Mouse (Mus musculus) lung, embryonic 14.5 days (tissue): ENCODE data around the gene Gphn. TPM values are rescaled to one million over a fixed set of nuclear protein-coding genes. Genes with fewer than 3 reads are reported as not detected.
"Not testable (repeated sequence)": the region's sequence is repeated elsewhere in the genome, so short reads cannot be mapped to it uniquely, and the experiment has no call there.

Experiments used
- ATAC-seq: fragments of 200-750 bp; cut with Nextera tagmentation; 2 replicates; pipeline ENCODE4 v1.8.0; 2017; ENCODE audit warnings: mild to moderate bottlenecking, moderate TSS enrichment, moderate library complexity; ENCODE audit not compliant: insufficient read depth
- DNase-seq: peaks from one replicate; pipeline ENCODE4 v3.0.0-alpha.2; 2015
- H3K27ac ChIP-seq: fragments of 300-500 bp; sonication (generic); 2 replicates; pipeline ENCODE4 v1.5.1; 2014; ENCODE audit warnings: low read depth, mild to moderate bottlenecking, moderate library complexity
- H3K27me3 ChIP-seq: fragments of 300-500 bp; sonication (generic); 2 replicates; pipeline ENCODE4 v1.6.1; 2014; ENCODE audit warnings: low read length, control low read depth; ENCODE audit not compliant: insufficient read depth
- H3K36me3 ChIP-seq: fragments of 300-500 bp; sonication (generic); 2 replicates; pipeline ENCODE4 v1.6.1; 2014; ENCODE audit warnings: control low read depth; ENCODE audit not compliant: insufficient read depth
- H3K4me1 ChIP-seq: fragments of 300-500 bp; sonication (generic); 2 replicates; pipeline ENCODE4 v1.6.1; 2014; ENCODE audit warnings: antibody characterized with exemption, control low read depth; ENCODE audit not compliant: insufficient read depth
- H3K4me2 ChIP-seq: fragments of 300-500 bp; sonication (generic); 2 replicates; pipeline ENCODE4 v1.6.1; 2014; ENCODE audit warnings: mild to moderate bottlenecking
- H3K4me3 ChIP-seq: fragments of 300-500 bp; sonication (generic); 2 replicates; pipeline ENCODE4 v1.5.1; 2014; ENCODE audit warnings: low read depth, low read length
- H3K9ac ChIP-seq: fragments of 300-500 bp; sonication (generic); 2 replicates; pipeline ENCODE4 v1.6.1; 2014
- H3K9me3 ChIP-seq: fragments of 300-500 bp; sonication (generic); 2 replicates; pipeline ENCODE4 v1.6.1; 2016; ENCODE audit warnings: low read depth, low read length, control low read depth
- CTCF ChIP-seq: IDR thresholded peaks from 2 replicates; pipeline ENCODE4 v1.5.1; 2016; ENCODE audit warnings: antibody characterized with exemption, low read depth
- WGBS: fragments of 180-500 bp; shearing (Covaris S2); extraction: QIAGEN DNeasy Blood & Tissue Kit; methylation state at CpG from one replicate; pipeline ENCODE4 v1.1.7; 2014; 5-methylcytosine and 5-hydroxymethylcytosine counted together
- polyA plus RNA-seq: library from polyadenylated mRNA; unstranded; fragments of >200 nt; fragmentation: Nextera tagmentation; extraction: Ambion mirVana; gene quantifications from 2 replicates; pipeline ENCODE4 v1.2.1, GENCODE M21; 2014

Gene Gphn
- polyA plus RNA-seq, 1 experiment from 2014 or later: 18.1 TPM

GRCm38 (mm10) chr12:78356472-78356871 lies 130.3 kb downstream of the Gphn start:
- Histone ChIP-seq H3K27ac (no peak overlapping the region), H3K4me3 (no peak overlapping the region), H3K9ac (no peak overlapping the region), H3K4me1 (no peaks in the 10 kb centered on the region), H3K9me3 (no peaks in the 10 kb centered on the region), H3K27me3 (no peaks in the 10 kb centered on the region), H3K4me2 (no peak overlapping the region), H3K36me3 (no peaks in the 10 kb centered on the region)
- 75% methylated on average over 2 of the region's 2 CpGs for WGBS
- ATAC-seq (no peak), DNase-seq (no peak)
- TF ChIP-seq CTCF: no peak

- DNase-seq (no peak), ATAC-seq (no peak)
- Histone ChIP-seq H3K27ac (no peak overlapping the region), H3K4me1 (no peaks in the 10 kb centered on the region), H3K27me3 (no peaks in the 10 kb centered on the region), H3K4me3 (no peak overlapping the region), H3K36me3 (no peaks in the 10 kb centered on the region), H3K9me3 (no peaks in the 10 kb centered on the region), H3K4me2 (no peak overlapping the region), H3K9ac (no peak overlapping the region)
- TF ChIP-seq CTCF: no peak
Measured at GRCm38 (mm10) chr12:78389267-78389666, 163.1 kb downstream of the Gphn start.

GRCm38 (mm10) chr12:78395297-78395696 lies 169.1 kb downstream of the Gphn start:
- Histone ChIP-seq H3K4me2 (no peak overlapping the region), H3K36me3 (no peaks in the 10 kb centered on the region), H3K4me3 (no peak overlapping the region), H3K9ac (no peak overlapping the region), H3K27me3 (no peaks in the 10 kb centered on the region), H3K27ac (no peak overlapping the region), H3K4me1 (no peaks in the 10 kb centered on the region), H3K9me3 (no peaks in the 10 kb centered on the region)
- 87% methylated on average over 1 of the region's 1 CpGs for WGBS
- TF ChIP-seq CTCF: no peak
- DNase-seq: no peak
- no peak for ATAC-seq

- H3K27me3 ChIP-seq, H3K9me3 ChIP-seq, H3K4me1 ChIP-seq, H3K4me3 ChIP-seq, DNase-seq, H3K36me3 ChIP-seq, H3K9ac ChIP-seq, H3K27ac ChIP-seq, H3K4me2 ChIP-seq, ATAC-seq: not testable (repeated sequence)
- WGBS: 59% methylated on average over 6 of the region's 7 CpGs
Measured at GRCm38 (mm10) chr12:78407518-78407917, 181.3 kb downstream of the Gphn start.

- ATAC-seq: no peak
- no peak overlapping the region for H3K9ac ChIP-seq
- no peaks in the 10 kb centered on the region for H3K4me1 ChIP-seq
- no peak overlapping the region for H3K4me2 ChIP-seq
- H3K27ac ChIP-seq: no peak overlapping the region
- 43% methylated on average over 1 of the region's 1 CpGs for WGBS
- no peak for DNase-seq
- H3K4me3 ChIP-seq: no peak overlapping the region
- TF ChIP-seq CTCF: no peak
- no peaks in the 10 kb centered on the region for H3K36me3 ChIP-seq
- H3K27me3 ChIP-seq: no peaks in the 10 kb centered on the region
- H3K9me3 ChIP-seq: no peaks in the 10 kb centered on the region
Measured at GRCm38 (mm10) chr12:78522176-78522575, 296.0 kb downstream of the Gphn start.

- Histone ChIP-seq H3K9ac (no peak overlapping the region), H3K27me3 (no peaks in the 10 kb centered on the region), H3K4me1 (no peaks in the 10 kb centered on the region), H3K4me3 (no peak overlapping the region), H3K27ac (no peak overlapping the region), H3K4me2 (no peak overlapping the region), H3K36me3 (no peaks in the 10 kb centered on the region), H3K9me3 (no peaks in the 10 kb centered on the region)
- WGBS: 49% methylated on average over 5 of the region's 5 CpGs
- ATAC-seq: peak; percentile 91
- TF ChIP-seq CTCF: no peak
- peak; percentile 85 for DNase-seq
Measured at GRCm38 (mm10) chr12:78522804-78523394, 296.7 kb downstream of the Gphn start.

GRCm38 (mm10) chr12:78537590-78537989 lies 311.4 kb downstream of the Gphn start:
- not testable (repeated sequence) for H3K4me3 ChIP-seq, H3K27me3 ChIP-seq, H3K27ac ChIP-seq, H3K4me2 ChIP-seq, ATAC-seq, H3K36me3 ChIP-seq, DNase-seq, H3K9me3 ChIP-seq, H3K4me1 ChIP-seq, H3K9ac ChIP-seq

GRCm38 (mm10) chr12:78550913-78551312 lies 324.7 kb downstream of the Gphn start:
- H3K27ac ChIP-seq: no peak overlapping the region
- H3K4me2 ChIP-seq: no peak overlapping the region
- no peak for ATAC-seq
- no peak for DNase-seq
- 91% methylated on average over 2 of the region's 2 CpGs for WGBS
- H3K27me3 ChIP-seq: no peaks in the 10 kb centered on the region
- TF ChIP-seq CTCF: no peak
- H3K4me1 ChIP-seq: no peaks in the 10 kb centered on the region
- H3K9me3 ChIP-seq: no peaks in the 10 kb centered on the region
- no peaks in the 10 kb centered on the region for H3K36me3 ChIP-seq
- H3K4me3 ChIP-seq: no peak overlapping the region
- no peak overlapping the region for H3K9ac ChIP-seq
